In the genomic region with DNA sequence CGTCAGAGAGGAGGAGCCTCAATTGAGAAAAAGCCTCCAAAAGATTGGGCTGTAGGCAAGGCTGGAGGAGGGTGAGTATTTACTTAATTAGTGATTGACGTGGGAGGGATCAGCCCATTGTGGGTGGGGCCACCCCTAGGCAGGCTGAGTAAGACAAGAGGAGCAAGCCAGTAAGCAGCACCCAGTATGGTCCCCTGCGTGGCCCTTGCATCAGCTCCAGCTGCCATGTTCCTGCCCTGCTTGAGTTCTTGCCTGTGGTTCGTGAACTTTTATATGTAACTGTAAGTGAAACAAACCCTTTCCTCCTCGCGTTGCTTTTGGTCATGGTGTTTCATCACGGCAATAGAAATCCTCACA, we compare ENCODE assay signal across 9 mouse cellular contexts. TPM values are rescaled to one million over a fixed set of nuclear protein-coding genes. Genes with fewer than 3 reads are reported as not detected.
DNase-seq lines count a peak whose midpoint lies in the region; ATAC-seq lines count a peak whose summit lies in the region.
"Had no signal": no experiment of that assay in that cellular context is flagged by ENCODE, and none has a peak within 500 bp of the region (broad histone marks: within the 10 kb centered on the region; RNA-seq: fewer than 3 reads in every experiment).

TSS of gene Neb (minus strand) at position 27 of the 357 bp plus-strand sequence.

- H3K9me3 ChIP-seq in hindbrain, embryonic 15.5 days = no peaks in the 10 kb centered on the region
- H3K9me3 ChIP-seq in hindbrain, embryonic 10.5 days = 0 out of 2 replicates have a peak, but pooled peaks cover 2% of the 10 kb centered on the region
- no peaks in the 10 kb centered on the region for H3K9me3 ChIP-seq in heart, embryonic 16.5 days (replicated peaks; ENCODE audit: control insufficient read depth, low read length)
- H3K9me3 ChIP-seq: neural tube, embryonic 13.5 days had no signal

- ATAC-seq in hindbrain, embryonic 15.5 days (ENCODE audit: low FRiP score, low read depth) = no peak
- peak; percentile 78 for ATAC-seq in common myeloid progenitor, adult 5-6 weeks (replicated peaks; ENCODE audit: low read depth, poor library complexity, severe bottlenecking)
- peak; percentile 63 for ATAC-seq in heart, embryonic 16.5 days (replicated peaks; ENCODE audit: extremely low read depth, insufficient read depth, low FRiP score)

- H3K4me2 ChIP-seq in hindbrain, embryonic 15.5 days = peak within 1 kb of the TSS; percentile 13
- H3K4me2 ChIP-seq in heart, embryonic 16.5 days (ENCODE audit: low read depth, low read length) = peak within 1 kb of the TSS; percentile 37
- H3K4me2 ChIP-seq: neural tube, embryonic 13.5 days had no signal

- DNase-seq in hindbrain, embryonic 10.5 days (ENCODE audit: low spot score) = no peak
- peak; percentile 19 to 37 for DNase-seq in lung, postnatal 4 days
- no peak for DNase-seq in spleen, adult 12 weeks (ENCODE audit: low spot score)
- no peak for DNase-seq in adipocyte (ENCODE audit: low spot score)
- no peak for DNase-seq in urinary bladder, adult 18-20 months (ENCODE audit: low spot score in 2 of 2)

- no peaks in the 10 kb centered on the region for H3K36me3 ChIP-seq in hindbrain, embryonic 15.5 days
- no peaks in the 10 kb centered on the region for H3K36me3 ChIP-seq in hindbrain, embryonic 10.5 days
- no peaks in the 10 kb centered on the region for H3K36me3 ChIP-seq in heart, embryonic 16.5 days (ENCODE audit: control insufficient read depth, insufficient read depth)
- H3K36me3 ChIP-seq: neural tube, embryonic 13.5 days had no signal

- H3K4me3 ChIP-seq in hindbrain, embryonic 15.5 days = no peak within 1 kb of the TSS
- H3K4me3 ChIP-seq in hindbrain, embryonic 10.5 days = no peak within 1 kb of the TSS
- peak within 1 kb of the TSS; percentile 12; the same call in 1 of the 2 replicates for H3K4me3 ChIP-seq in heart, embryonic 16.5 days (ENCODE audit: low read length)
- H3K4me3 ChIP-seq: neural tube, embryonic 13.5 days had no signal

- no peaks in the 10 kb centered on the region for H3K27me3 ChIP-seq in hindbrain, embryonic 15.5 days
- H3K27me3 ChIP-seq in hindbrain, embryonic 10.5 days (ENCODE audit: insufficient read depth, poor library complexity, severe bottlenecking) = no peaks in the 10 kb centered on the region
- H3K27me3 ChIP-seq in heart, embryonic 16.5 days (ENCODE audit: control insufficient read depth, insufficient read depth, low read length) = no peaks in the 10 kb centered on the region
- H3K27me3 ChIP-seq: neural tube, embryonic 13.5 days had no signal

- WGBS in hindbrain, embryonic 15.5 days = 53% methylated on average over 7 of the region's 7 CpGs
- WGBS in hindbrain, embryonic 10.5 days = 48% methylated on average over 7 of the region's 7 CpGs
- WGBS in heart, embryonic 16.5 days = 53% methylated on average over 7 of the region's 7 CpGs

- H3K27ac ChIP-seq in hindbrain, embryonic 15.5 days (replicated peaks) = no peak within 1 kb of the TSS
- H3K27ac ChIP-seq in hindbrain, embryonic 10.5 days = no peak within 1 kb of the TSS
- no peak within 1 kb of the TSS for H3K27ac ChIP-seq in heart, embryonic 16.5 days (ENCODE audit: low read length)
- H3K27ac ChIP-seq: neural tube, embryonic 13.5 days had no signal

- H3K4me1 ChIP-seq in hindbrain, embryonic 15.5 days (replicated peaks) = no peaks in the 10 kb centered on the region
- no peaks in the 10 kb centered on the region for H3K4me1 ChIP-seq in hindbrain, embryonic 10.5 days (replicated peaks)
- no peaks in the 10 kb centered on the region; the same call in 1 of the 2 replicates for H3K4me1 ChIP-seq in heart, embryonic 16.5 days (ENCODE audit: control insufficient read depth, insufficient read depth, low read length)
- H3K4me1 ChIP-seq: neural tube, embryonic 13.5 days had no signal

- no peak within 1 kb of the TSS for H3K9ac ChIP-seq in hindbrain, embryonic 15.5 days
- H3K9ac ChIP-seq in heart, embryonic 16.5 days (ENCODE audit: low read length) = no peak within 1 kb of the TSS
- H3K9ac ChIP-seq: neural tube, embryonic 13.5 days had no signal

RNA-seq across cellular contexts. Expression of gene Neb, which starts in this region (rescaled TPM):
- 0.36 and 1.3 TPM in 2 replicates for polyA plus RNA-seq in hindbrain, embryonic 15.5 days (2015; fragmentation: Nextera tagmentation; extraction: Ambion mirVana)
- polyA plus RNA-seq in hindbrain, embryonic 10.5 days (2016; fragmentation: Nextera tagmentation; extraction: Ambion mirVana) = 0.08 and 0.30 TPM in 2 replicates
- under 0.01 and 0.32 TPM in 2 replicates for total RNA-seq in common myeloid progenitor, adult 5-6 weeks (2017)
- polyA plus RNA-seq in heart, embryonic 16.5 days (2015; fragmentation: Nextera tagmentation; extraction: Ambion mirVana) = 3.5 and 7.8 TPM in 2 replicates

Comparison
In these comparisons a context has a peak if more than half of its experiments do, and no peak if none do; other contexts are left out.
1. Peak in ATAC-seq in common myeloid progenitor, adult 5-6 weeks; RNA of the gene not detected or under 1 TPM.
2. DNase-seq: peak in lung, postnatal 4 days (2 of 2); none in hindbrain, embryonic 10.5 days (single experiment), spleen, adult 12 weeks (single experiment), adipocyte (single experiment) and urinary bladder, adult 18-20 months (0 of 2).